Mouse (Mus musculus) stomach, embryonic 15.5 days (tissue): ENCODE results near the gene Nr1h3. TPM values are rescaled to one million over a fixed set of nuclear protein-coding genes. Genes with fewer than 3 reads are reported as not detected.

Source experiments
- ATAC-seq: fragments of 200-750 bp; cut with Nextera tagmentation; 2 replicates; pipeline ENCODE4 v1.8.0; 2017; ENCODE audit warnings: low read depth, moderate number of reproducible peaks, moderate TSS enrichment; ENCODE audit not compliant: insufficient read depth, low FRiP score
- H3K27ac ChIP-seq: fragments of 300-500 bp; sonication (generic); 2 replicates; pipeline ENCODE4 v1.5.1; 2015; ENCODE audit warnings: mild to moderate bottlenecking, inconsistent platforms
- H3K27me3 ChIP-seq: fragments of 300-500 bp; sonication (generic); replicated peaks from 2 replicates; pipeline ENCODE4 v1.6.1; 2015; ENCODE audit warnings: inconsistent platforms
- H3K36me3 ChIP-seq: fragments of 300-500 bp; sonication (generic); 2 replicates; pipeline ENCODE4 v1.6.1; 2015; ENCODE audit warnings: inconsistent platforms
- H3K4me1 ChIP-seq: fragments of 300-500 bp; sonication (generic); 2 replicates; pipeline ENCODE4 v1.6.1; 2015; ENCODE audit warnings: inconsistent platforms
- H3K4me2 ChIP-seq: fragments of 300-500 bp; sonication (generic); 2 replicates; pipeline ENCODE4 v1.6.1; 2015; ENCODE audit warnings: mild to moderate bottlenecking, inconsistent platforms
- H3K4me3 ChIP-seq: fragments of 300-500 bp; sonication (generic); replicated peaks from 2 replicates; pipeline ENCODE4 v1.5.1; 2015; ENCODE audit warnings: inconsistent platforms
- H3K9ac ChIP-seq: fragments of 300-500 bp; sonication (generic); 2 replicates; pipeline ENCODE4 v1.6.1; 2015; ENCODE audit warnings: inconsistent platforms
- H3K9me3 ChIP-seq: fragments of 300-500 bp; sonication (generic); 2 replicates; pipeline ENCODE4 v1.6.1; 2016; ENCODE audit warnings: inconsistent platforms
- WGBS: fragments of 180-500 bp; shearing (Covaris S2); methylation state at CpG from one replicate; pipeline ENCODE4 v1.1.7; 2015; 5-methylcytosine and 5-hydroxymethylcytosine counted together
- polyA plus RNA-seq: library from polyadenylated mRNA; unstranded; fragments of >200 nt; fragmentation: Nextera tagmentation; extraction: Ambion mirVana; gene quantifications from 2 replicates; pipeline ENCODE4 v1.2.1, GENCODE M21; 2015

Gene Nr1h3
- polyA plus RNA-seq, 1 experiment from 2014 or later, result 4.8 TPM

- Histone ChIP-seq H3K9me3 (no peaks in the 10 kb centered on the region), H3K9ac (peak overlapping the region; percentile 59; the same call in 1 of the 2 replicates), H3K36me3 (peaks cover 1% of the 10 kb centered on the region; the same call in 1 of the 2 replicates), H3K27ac (peak overlapping the region; percentile 79), H3K27me3 (no peaks in the 10 kb centered on the region), H3K4me2 (peak overlapping the region; percentile 87), H3K4me3 (peak overlapping the region; percentile 80), H3K4me1 (peaks cover 3% of the 10 kb centered on the region)
- peak; percentile 95 for ATAC-seq
- under 1% methylated on average over 9 of the region's 9 CpGs for WGBS
Measured at GRCm38 (mm10) chr2:91183148-91183513, 19.5 kb downstream of the Nr1h3 start.

DNA sequence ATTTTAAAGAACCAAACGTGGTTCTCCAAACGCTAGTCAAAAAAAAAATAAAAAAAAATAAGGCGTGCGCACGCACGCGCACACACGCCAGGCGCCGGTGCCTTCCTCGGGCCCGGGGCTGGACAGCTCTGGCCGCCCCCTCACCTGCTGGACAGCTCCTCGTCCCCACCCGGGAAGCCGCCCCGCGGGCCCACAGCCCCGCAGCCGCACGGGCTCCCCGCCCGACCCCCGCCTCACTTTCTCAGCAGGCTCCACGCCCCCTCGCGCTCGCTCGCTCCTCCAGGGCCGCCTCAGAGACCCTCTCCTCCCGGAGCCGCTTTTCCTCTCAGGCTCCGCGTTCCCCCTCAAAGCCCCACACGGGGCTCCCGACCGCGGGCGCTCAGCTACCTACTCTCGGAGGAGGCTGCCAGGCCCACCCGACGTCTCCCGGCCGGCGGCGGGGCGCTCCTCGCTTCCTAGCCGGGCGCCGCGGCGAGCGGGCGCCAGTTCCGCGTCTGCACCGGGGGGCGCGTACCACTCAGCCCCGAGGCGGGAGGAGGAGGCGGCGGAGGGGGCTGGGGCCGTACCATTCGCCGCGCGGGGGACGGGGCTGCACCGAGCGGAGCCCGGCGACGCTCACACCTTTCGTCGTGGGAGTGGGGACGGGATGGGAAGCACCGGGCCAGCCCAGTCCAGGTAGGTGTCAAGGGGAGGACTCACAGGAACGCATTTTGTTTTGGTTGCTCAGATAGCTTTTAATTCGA is 20.1 kb downstream of the Nr1h3 start:
- Histone ChIP-seq H3K27me3 (no peaks in the 10 kb centered on the region), H3K4me1 (peaks cover 3% of the 10 kb centered on the region), H3K9me3 (no peaks in the 10 kb centered on the region), H3K4me2 (peak overlapping the region; percentile 87), H3K4me3 (peak overlapping the region; percentile 80), H3K9ac (peak overlapping the region; percentile 59), H3K27ac (peak overlapping the region; percentile 79), H3K36me3 (peaks cover 6% of the 10 kb centered on the region; the same call in 1 of the 2 replicates)
- peak; percentile 95 for ATAC-seq
- WGBS, result under 1% methylated on average over 81 of the region's 81 CpGs

DNA sequence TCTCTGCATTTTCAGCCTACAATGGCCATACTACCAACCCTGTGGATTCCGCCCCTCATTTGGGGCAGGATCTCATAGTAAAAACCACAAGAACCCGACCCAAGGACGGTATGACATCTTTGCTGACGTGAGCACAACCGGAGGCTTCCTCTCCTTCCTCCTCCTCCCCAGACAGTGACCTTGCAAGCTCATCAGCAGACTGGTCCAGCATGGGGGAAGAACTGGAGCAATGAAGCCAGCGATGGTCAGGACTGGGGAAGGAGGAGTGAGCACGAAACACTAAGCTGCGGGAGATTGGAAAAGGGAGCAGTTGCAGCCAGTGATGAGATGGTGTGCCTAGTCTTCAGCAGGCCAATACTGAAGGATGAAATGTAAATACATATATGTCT is 20.6 kb downstream of the Nr1h3 start:
- peak overlapping the region; percentile 59; the same call in 1 of the 2 replicates for H3K9ac ChIP-seq
- peaks cover 6% of the 10 kb centered on the region for H3K36me3 ChIP-seq
- no peak for ATAC-seq
- H3K4me1 ChIP-seq, result peaks cover 3% of the 10 kb centered on the region
- peak overlapping the region; percentile 87 for H3K4me2 ChIP-seq
- no peaks in the 10 kb centered on the region for H3K27me3 ChIP-seq
- WGBS, result 11% methylated on average over 8 of the region's 8 CpGs
- peak overlapping the region; percentile 80 for H3K4me3 ChIP-seq
- peak overlapping the region; percentile 79; the same call in 1 of the 2 replicates for H3K27ac ChIP-seq
- H3K9me3 ChIP-seq, result no peaks in the 10 kb centered on the region

DNA sequence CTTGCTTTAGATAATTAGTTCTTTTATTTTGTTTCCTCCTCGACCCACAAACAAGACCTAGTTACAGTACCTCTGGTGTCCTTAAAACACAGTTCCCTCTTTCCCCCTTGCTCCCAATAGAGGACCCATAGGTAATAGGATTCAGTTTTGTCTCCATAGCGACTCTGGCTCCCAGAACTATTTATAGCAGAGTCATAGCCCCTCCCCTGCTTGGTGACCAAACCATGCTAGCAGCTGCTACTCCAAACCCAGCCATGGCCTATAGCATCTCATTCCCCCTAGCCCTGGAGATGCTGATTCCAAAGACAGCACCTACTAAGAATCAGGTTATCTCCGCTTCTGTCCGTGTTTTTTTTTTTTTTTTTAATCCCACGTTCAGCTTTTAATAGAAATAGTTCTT is 21.9 kb downstream of the Nr1h3 start:
- H3K9ac ChIP-seq, result no peak overlapping the region
- no peak for ATAC-seq
- H3K27me3 ChIP-seq, result no peaks in the 10 kb centered on the region
- 72% methylated on average over 5 of the region's 5 CpGs for WGBS
- H3K4me3 ChIP-seq, result no peak overlapping the region
- no peaks in the 10 kb centered on the region for H3K9me3 ChIP-seq
- no peak overlapping the region for H3K27ac ChIP-seq
- H3K4me2 ChIP-seq, result no peak overlapping the region
- peaks cover 3% of the 10 kb centered on the region for H3K4me1 ChIP-seq
- H3K36me3 ChIP-seq, result peaks cover 6% of the 10 kb centered on the region

GRCm38 (mm10) chr2:91179825-91180224 is 22.8 kb downstream of the Nr1h3 start:
- Histone ChIP-seq H3K4me3 (no peak overlapping the region), H3K9ac (no peak overlapping the region), H3K36me3 (peaks cover 6% of the 10 kb centered on the region), H3K27ac (no peak overlapping the region), H3K9me3 (no peaks in the 10 kb centered on the region), H3K27me3 (no peaks in the 10 kb centered on the region), H3K4me2 (no peak overlapping the region), H3K4me1 (peaks cover 3% of the 10 kb centered on the region)
- 53% methylated on average over 4 of the region's 4 CpGs for WGBS
- ATAC-seq, result no peak

- H3K4me2 ChIP-seq, result no peak overlapping the region
- H3K9ac ChIP-seq, result no peak overlapping the region
- H3K27me3 ChIP-seq, result no peaks in the 10 kb centered on the region
- H3K9me3 ChIP-seq, result no peaks in the 10 kb centered on the region
- H3K4me1 ChIP-seq, result no peaks in the 10 kb centered on the region
- no peak overlapping the region for H3K27ac ChIP-seq
- H3K36me3 ChIP-seq, result peaks cover 6% of the 10 kb centered on the region
- no peak overlapping the region for H3K4me3 ChIP-seq
- ATAC-seq, result no peak
- WGBS, result 64% methylated on average over 6 of the region's 6 CpGs
Measured at GRCm38 (mm10) chr2:91176234-91176633, 26.4 kb downstream of the Nr1h3 start.

GRCm38 (mm10) chr2:91175490-91175889 is 27.1 kb downstream of the Nr1h3 start:
- no peak overlapping the region for H3K4me3 ChIP-seq
- H3K36me3 ChIP-seq, result peaks cover 6% of the 10 kb centered on the region
- H3K9me3 ChIP-seq, result no peaks in the 10 kb centered on the region
- ATAC-seq, result no peak
- no peaks in the 10 kb centered on the region for H3K4me1 ChIP-seq
- H3K4me2 ChIP-seq, result no peak overlapping the region
- no peaks in the 10 kb centered on the region for H3K27me3 ChIP-seq
- WGBS, result 86% methylated on average over 4 of the region's 4 CpGs
- H3K27ac ChIP-seq, result no peak overlapping the region
- no peak overlapping the region for H3K9ac ChIP-seq

DNA sequence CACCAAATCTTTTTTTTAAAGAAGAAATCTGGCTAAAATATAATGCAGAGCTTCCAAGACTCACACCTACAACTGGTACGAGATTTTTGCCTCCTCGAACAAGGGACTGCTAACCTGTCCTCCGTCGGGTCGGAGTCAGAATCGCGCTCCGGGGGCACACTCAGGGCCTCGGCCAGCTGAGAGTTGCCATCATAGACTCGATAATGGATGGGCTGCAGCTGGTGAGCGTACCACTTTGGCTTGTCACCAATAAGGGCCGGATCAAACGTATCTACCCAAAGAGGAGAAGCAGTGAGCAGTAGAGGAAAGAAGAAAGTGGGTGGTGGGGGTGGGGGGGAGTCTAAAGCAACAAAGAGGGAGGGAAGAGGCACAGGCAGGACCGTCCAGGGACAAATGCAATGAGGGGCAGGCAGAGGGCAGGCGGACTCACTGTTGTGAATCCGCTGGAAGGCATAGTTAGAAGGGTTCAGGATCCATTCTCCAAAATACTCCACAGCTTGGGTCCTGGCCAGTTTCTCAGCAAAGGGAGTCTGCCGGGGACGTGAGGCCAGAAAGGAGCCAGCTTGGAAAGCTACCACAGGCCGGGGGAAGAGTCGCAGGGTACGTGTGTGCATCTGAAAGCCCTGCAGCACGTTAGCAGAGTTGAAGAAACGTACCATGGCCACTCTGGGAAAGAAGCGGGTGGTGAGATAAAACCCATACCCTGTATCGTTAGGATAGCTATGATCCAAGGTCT is 32.9 kb downstream of the Nr1h3 start:
- Histone ChIP-seq H3K4me2 (no peak overlapping the region), H3K36me3 (no peaks in the 10 kb centered on the region; the same call in 1 of the 2 replicates)

DNA sequence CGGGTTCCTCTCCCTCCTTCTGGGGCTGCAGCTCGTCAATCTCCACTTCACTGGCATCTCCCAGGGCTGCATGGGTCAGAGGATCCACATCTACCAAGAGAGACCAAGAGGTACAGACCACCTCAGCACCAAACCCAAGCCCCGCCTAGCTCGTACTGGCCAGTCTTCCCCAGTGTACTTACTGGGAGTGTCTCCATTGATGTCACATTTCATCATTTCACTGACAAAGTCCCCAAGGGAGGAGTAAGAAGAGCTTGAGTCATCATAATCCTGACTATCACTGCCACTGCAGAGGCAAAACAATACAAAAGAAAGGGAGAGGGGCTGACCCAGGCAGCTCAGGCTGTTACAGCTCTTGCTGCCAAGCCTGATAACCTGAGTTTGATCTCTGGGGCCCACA is 35.0 kb downstream of the Nr1h3 start:
- no peaks in the 10 kb centered on the region for H3K4me1 ChIP-seq
- no peak overlapping the region for H3K27ac ChIP-seq
- no peaks in the 10 kb centered on the region for H3K27me3 ChIP-seq
- no peak overlapping the region for H3K9ac ChIP-seq
- ATAC-seq, result no peak
- no peak overlapping the region for H3K4me2 ChIP-seq
- H3K9me3 ChIP-seq, result no peaks in the 10 kb centered on the region
- H3K4me3 ChIP-seq, result no peak overlapping the region
- H3K36me3 ChIP-seq, result peaks cover 4% of the 10 kb centered on the region; the same call in 1 of the 2 replicates
- WGBS, result 54% methylated on average over 4 of the region's 4 CpGs

More for the DNA sequence above, 32.9 kb downstream of the Nr1h3 start:
- no peak overlapping the region for H3K27ac ChIP-seq
- H3K27me3 ChIP-seq, result no peaks in the 10 kb centered on the region
- no peaks in the 10 kb centered on the region for H3K4me1 ChIP-seq
- ATAC-seq, result no peak
- no peaks in the 10 kb centered on the region for H3K9me3 ChIP-seq
- 77% methylated on average over 25 of the region's 25 CpGs for WGBS
- H3K4me3 ChIP-seq, result no peak overlapping the region
- no peak overlapping the region for H3K9ac ChIP-seq

GRCm38 (mm10) chr2:91164991-91165390 is 37.6 kb downstream of the Nr1h3 start:
- Histone ChIP-seq H3K36me3 (peaks cover 12% of the 10 kb centered on the region; the same call in 1 of the 2 replicates), H3K9me3 (no peaks in the 10 kb centered on the region), H3K27ac (no peak overlapping the region), H3K27me3 (no peaks in the 10 kb centered on the region), H3K9ac (no peak overlapping the region), H3K4me2 (no peak overlapping the region), H3K4me1 (no peaks in the 10 kb centered on the region), H3K4me3 (no peak overlapping the region)
- WGBS, result 84% methylated on average over 6 of the region's 6 CpGs
- ATAC-seq, result no peak

DNA sequence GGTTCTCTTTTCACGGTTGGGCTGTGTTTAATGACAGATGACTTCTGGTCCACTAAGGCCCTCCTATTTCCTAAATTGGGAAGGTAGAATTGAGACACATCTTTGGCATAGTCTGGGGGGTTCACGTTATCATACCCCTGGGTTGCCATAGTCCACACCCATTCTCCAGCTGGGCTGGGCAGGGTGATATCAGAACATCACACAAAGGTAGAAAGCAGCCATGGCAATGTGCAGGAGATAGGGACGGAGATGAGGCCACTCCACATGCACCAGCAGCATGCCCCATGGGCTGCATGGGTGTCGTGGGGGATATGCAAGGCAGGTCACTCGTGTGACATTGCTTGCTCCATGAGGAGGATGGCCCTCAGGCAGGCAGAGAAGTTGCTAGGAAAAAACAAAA is 39.1 kb downstream of the Nr1h3 start:
- Histone ChIP-seq H3K4me3 (no peak overlapping the region), H3K27me3 (no peaks in the 10 kb centered on the region), H3K9ac (no peak overlapping the region), H3K4me1 (no peaks in the 10 kb centered on the region), H3K36me3 (0 out of 2 replicates have a peak, but pooled peaks cover 12% of the 10 kb centered on the region), H3K27ac (no peak overlapping the region), H3K9me3 (no peaks in the 10 kb centered on the region), H3K4me2 (no peak overlapping the region)
- no peak for ATAC-seq
- 77% methylated on average over 5 of the region's 5 CpGs for WGBS

DNA sequence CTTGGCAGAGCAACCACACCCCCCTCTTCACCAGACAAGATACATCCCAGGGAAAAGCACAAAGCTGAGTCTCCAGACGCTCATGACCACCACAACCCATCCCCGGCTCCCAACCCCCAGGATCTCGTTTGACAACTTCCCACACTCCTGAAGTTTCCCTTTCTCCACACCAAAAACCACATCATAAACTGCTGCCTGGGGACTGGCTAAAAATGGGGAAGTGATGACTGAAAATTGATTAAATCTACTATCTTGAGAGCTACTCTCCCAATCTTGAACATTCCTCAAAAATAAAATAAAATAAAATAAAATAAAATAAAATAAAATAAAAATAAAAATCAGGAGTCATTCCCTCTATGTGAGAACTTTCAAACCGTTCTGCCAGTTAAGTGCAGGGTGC is 39.7 kb downstream of the Nr1h3 start:
- no peak for ATAC-seq
- Histone ChIP-seq H3K9me3 (no peaks in the 10 kb centered on the region), H3K4me1 (no peaks in the 10 kb centered on the region), H3K9ac (no peak overlapping the region), H3K36me3 (0 out of 2 replicates have a peak, but pooled peaks cover 12% of the 10 kb centered on the region), H3K4me2 (no peak overlapping the region), H3K4me3 (no peak overlapping the region), H3K27ac (no peak overlapping the region), H3K27me3 (no peaks in the 10 kb centered on the region)
- WGBS, result 86% methylated on average over 4 of the region's 4 CpGs
